Mouse (Mus musculus): ENCODE results near the gene Zfp523.

Gene Zfp523

GRCm38 (mm10) chr17:28242296-28242695 lies 65.4 kb downstream of the Zfp523 start:
- DNase-seq (ENCODE audit: low read depth, low spot score), result no peak

GRCm38 (mm10) chr17:28244214-28244613 lies 67.3 kb downstream of the Zfp523 start:
- DNase-seq (ENCODE audit: low read depth, low spot score), result no peak

- DNase-seq (ENCODE audit: low read depth, low spot score), result no peak
Observed at GRCm38 (mm10) chr17:28244714-28245113, 67.8 kb downstream of the Zfp523 start.

- DNase-seq (ENCODE audit: low read depth, low spot score), result no peak
Observed at GRCm38 (mm10) chr17:28246640-28247039, 69.7 kb downstream of the Zfp523 start.

- no peak for DNase-seq (ENCODE audit: low read depth, low spot score)
Observed at GRCm38 (mm10) chr17:28247613-28248012, 70.7 kb downstream of the Zfp523 start.

- no peak for DNase-seq (ENCODE audit: low read depth, low spot score)
Observed at GRCm38 (mm10) chr17:28249062-28249461, 72.1 kb downstream of the Zfp523 start.

- DNase-seq (ENCODE audit: low read depth, low spot score), result no peak
Observed at GRCm38 (mm10) chr17:28251579-28252280, 74.8 kb downstream of the Zfp523 start.

GRCm38 (mm10) chr17:28252281-28252648 lies 75.3 kb downstream of the Zfp523 start:
- DNase-seq (ENCODE audit: low read depth, low spot score), result no peak

- DNase-seq (ENCODE audit: low read depth, low spot score), result no peak
Observed at GRCm38 (mm10) chr17:28253216-28253615, 76.3 kb downstream of the Zfp523 start.

- DNase-seq (ENCODE audit: low read depth, low spot score), result no peak
Observed at GRCm38 (mm10) chr17:28254804-28255203, 77.9 kb downstream of the Zfp523 start.

Measured in ZHBTc4 (cell line).